Mouse (Mus musculus) urinary bladder, postnatal 10 days (tissue): Measurements from ENCODE around the gene Lrriq4.
"Not testable (repeated sequence)": the region's sequence is repeated elsewhere in the genome, so short reads cannot be mapped to it uniquely, and the experiment has no call there.

Experiments
- DNase-seq: peaks from one replicate; pipeline ENCODE4 v3.0.0; 2022; ENCODE audit warnings: low spot score

Lrriq4 gene

DNA sequence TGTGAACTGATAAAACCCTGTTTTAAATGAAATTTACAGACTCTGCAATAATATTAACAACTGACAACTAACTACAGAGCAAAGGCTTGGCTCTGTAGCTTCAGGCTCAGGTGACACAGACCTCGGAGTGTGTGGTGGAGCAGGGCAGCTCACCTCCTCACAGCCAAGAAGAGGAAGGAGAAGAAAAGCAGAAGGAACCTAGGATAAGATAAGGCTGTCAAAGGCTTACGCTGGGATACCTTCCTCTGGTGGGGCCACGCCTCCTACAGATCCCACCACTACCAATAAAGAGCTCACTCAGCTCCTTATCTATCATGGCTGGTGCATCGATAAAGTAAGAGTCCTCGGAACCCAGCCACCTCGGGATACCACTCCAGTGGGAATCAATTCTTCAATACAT, 38.9 kb downstream of the Lrriq4 start:
- no peak for DNase-seq

DNA sequence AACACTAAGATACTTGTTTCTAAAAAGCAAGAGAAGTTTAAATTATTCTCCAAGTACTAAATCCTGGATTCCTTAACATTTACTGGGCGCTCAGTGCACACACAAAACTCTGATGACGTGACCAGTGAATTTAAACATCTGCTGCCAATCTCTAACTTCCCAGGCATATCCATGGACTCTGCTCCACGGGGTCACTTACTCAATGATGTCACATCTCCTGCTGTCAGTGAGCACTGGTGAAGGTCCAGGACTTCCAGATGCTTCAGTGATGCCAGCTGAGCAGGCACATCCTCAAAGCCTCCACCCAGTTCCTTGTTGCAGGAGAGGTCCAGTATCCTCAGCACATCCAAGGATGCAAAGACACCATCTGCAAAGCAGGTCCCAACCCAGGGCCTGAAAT, 42.9 kb downstream of the Lrriq4 start:
- no peak for DNase-seq

DNA sequence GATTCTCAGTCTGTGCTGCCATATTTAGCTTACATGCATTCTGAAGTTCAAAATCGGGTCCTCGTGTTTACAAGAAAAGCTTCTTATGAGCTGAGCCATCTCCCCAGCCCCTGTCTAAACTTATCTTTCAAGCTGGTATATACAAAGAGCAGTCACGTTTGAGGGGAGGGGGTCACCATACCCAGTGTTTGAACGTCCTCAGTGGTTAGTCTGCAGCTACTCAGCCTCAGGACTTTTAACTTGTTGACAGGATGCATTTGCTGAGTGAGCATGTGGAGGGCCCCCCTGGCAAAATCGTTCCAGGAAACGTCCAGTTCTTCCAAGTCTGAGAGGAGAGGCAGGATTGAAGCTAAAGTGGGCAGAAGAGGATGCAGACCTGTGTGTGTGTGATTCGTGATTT, 46.7 kb downstream of the Lrriq4 start:
- DNase-seq: no peak

DNA sequence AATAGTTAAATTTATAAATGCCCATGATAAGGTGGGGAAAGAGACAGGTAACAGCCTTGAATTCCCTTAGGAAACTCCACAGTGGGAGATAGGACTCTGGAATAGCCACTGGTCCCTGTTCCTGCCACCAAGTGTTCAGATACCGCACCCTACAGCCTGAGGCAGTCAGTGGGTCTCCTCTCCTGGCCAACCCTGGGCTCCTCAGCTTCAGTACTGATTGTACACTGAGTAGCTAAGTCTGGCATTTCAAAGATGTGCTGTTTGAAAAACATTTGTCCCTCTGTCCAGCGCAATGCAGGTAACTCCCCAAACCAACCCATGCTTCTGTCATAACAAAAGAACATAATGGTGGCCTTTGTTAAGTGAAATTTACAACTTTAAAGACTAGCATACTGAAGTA, 51.4 kb downstream of the Lrriq4 start:
- no peak for DNase-seq

DNA sequence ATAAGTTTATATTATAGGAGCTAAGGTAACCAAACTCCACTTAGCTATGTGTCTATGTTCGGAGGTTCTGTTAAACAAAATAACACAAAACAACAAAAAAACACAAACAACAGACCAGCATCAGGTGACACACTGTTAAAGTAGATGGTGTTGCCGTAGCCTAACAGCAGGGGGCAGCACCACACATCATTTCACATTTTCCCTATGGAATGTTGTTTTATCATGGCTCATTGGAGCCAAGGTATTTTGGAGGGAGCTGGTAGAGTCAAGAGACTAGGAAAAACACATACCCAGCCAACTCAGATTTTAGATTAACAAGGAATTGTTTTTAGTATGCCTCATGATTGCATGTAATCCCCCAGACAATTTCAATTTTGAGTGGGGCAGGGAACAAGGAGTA, 52.0 kb downstream of the Lrriq4 start:
- DNase-seq: no peak

DNA sequence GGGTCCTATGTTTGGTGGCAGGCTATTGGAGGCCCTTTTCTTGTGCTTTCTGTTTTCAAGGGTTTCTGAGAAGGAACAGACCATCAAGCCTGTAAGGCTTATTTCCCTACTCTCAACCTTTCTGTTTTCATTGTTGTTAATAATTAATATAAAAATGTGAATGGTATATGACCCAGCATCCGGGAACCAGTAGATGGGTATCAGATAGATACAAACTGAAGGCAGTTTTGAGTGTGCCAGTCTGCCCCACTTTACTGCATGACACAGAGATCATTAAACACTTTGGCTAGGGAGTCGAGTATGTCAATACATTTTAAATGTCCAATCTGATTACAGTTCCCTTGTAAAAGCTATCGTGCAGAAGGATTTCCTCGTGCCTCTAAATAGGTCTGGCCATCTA, 53.6 kb downstream of the Lrriq4 start:
- DNase-seq: no peak

DNA sequence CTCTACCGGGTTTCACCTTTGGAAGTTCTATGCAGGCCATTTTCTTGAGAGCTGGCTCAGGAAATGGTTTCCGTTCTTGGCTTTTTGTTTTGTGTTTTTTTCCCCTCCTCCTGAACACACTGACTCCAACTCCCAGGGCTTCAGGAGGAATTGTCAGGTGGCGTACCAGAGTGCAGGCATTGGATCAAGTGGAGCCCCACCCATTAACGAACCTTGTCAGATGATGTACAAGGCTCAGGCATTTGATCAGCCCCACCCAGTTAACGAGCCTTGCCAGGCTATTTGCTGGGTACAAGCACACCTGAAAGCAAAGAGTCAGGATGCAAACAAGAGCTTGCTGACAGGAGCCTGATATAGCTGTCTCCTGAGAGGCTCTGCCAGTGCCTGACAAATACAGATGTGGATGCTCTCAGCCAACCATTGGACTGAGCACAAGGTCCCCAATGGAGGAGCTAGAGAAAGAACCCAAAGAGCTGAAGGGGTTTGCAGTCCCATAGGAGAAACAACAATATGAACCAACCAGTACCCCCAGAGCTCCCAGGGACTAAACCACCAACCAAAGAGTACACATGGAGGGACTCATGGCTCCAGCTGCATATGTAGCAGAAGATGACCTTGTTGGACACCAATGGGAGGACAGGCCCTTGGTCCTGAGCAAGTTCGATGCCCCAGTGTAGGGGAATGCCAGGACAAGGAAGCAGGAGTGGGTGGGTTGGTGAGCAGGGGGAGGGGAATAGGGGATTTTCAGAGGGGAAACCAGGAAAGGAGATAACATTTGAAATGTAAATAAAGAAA, 55.6 kb downstream of the Lrriq4 start, which contains the start of gene Lrrc31:
Gene Lrrc31, minus strand, starts transcription at position 133 of the 795 bp plus-strand sequence.
- DNase-seq: not testable (repeated sequence)

DNA sequence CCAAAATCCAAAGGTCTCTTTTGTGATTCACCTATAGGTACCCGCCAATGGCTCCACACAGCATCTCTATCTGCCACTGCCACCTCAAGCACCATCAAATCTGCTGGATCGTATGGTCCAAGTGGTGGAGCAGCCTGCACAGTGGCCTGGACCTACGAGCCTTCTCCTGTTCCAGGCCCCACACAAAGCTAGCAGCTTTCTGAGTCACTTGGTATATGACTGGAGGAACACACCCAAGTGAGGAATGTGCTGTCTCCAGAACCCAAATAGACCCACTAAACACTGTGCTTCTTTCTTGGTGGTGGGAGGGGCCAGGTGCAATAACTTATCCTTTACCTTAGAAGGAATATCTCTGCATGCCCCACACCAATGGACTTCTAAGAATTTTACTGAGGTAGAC, 61.7 kb downstream of the Lrriq4 start:
- DNase-seq: no peak

DNA sequence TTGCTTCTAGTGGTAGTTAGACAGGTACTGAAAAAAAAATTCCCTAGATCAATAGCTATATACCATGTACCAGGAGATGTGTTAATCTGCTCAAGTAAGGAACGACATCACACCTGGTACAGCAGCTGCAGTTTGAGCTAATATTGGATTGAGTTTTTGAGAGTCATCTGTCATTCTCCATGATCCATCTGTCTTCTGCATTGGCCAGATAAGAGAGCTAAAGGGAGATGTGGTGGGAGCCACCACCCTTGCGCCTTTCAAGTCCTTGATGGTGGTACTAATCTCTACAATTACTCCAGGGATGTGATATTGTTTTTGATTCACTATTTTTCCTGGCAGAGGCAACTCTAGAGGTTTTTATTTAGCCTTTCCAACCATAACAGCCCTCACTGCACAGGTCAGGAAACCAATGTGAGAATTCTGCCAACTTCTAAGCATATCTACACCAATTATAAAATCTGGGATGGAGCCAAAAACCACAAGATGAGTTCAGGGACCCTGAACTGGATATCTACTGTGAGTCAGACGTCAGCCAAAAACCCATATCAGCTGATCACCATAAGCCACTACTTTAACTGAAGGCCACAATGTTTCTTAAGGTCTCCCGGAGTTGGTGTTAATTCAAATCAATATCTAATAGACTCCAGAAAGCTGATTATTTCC, 62.4 kb downstream of the Lrriq4 start:
- no peak for DNase-seq

DNA sequence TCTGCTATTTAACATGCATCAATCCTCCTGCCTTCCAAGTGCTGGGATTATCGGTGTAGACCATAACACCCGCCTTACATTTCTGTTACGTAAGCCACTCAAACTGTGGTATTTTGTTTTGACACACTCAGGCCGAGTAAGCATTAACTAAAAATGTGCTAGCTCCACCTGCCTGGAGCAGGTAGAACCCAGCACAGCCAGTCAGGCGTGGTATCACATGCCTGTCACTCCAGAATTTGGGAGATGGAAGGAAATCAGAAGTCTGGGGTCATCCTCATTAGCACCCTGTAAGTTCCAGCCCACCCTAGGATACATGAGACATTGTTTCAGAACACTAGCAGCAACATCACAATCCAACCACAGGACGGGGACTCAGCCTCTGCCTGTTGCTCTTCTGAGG, 65.9 kb downstream of the Lrriq4 start:
- no peak for DNase-seq

DNA sequence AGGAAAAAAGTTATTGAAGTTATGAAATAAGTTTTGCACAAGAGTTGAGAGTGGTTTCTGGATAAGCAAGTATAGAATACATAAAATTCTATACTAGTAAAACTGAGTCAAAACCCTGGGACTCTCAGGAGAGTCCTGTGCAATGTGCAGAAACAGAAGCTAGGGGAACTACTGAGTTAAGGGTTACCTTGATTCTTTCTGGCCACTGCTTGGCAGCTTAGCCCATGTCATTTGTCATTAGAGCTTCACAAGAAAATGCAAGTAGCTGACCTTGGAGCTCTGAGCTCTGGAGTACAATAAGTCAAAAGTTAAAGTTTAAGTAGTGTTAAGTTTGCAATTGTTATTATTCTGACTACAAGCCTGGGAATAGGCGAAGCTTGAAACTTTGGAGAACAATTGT, 69.0 kb downstream of the Lrriq4 start:
- DNase-seq: no peak

DNA sequence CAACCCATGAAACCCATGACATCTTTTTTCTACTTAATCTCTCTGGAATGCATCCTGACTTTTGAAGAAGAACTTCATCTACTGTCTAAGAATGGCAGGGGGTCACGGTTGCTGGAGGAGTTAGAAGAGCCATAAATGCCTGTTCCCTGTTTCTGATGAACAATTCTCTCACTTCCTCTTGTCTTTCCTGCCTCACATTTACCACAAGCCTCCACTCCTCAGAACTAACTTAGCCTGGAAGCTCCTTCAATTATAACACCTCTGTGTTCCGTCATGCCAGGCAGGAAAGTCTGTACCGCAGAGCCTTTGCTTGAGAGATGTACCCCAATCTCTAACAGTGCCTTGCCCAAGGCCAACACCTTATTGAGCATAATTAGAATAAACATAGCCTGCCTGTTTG, 74.3 kb downstream of the Lrriq4 start:
- no peak for DNase-seq
